Mouse (Mus musculus): ENCODE results near the gene Mapkapk2.

The Mapkapk2 gene

GRCm38 (mm10) chr1:131020425-131021310, 77.0 kb downstream of the Mapkapk2 start:
- no peak for DNase-seq (ENCODE audit: low spot score in 2 of 2)

GRCm38 (mm10) chr1:131019492-131020098, 78.0 kb downstream of the Mapkapk2 start, which contains the start of gene Il10:
Gene Il10, plus strand, starts transcription at chr1:131019845.
- DNase-seq (ENCODE audit: low spot score in 2 of 2), result no peak

DNA sequence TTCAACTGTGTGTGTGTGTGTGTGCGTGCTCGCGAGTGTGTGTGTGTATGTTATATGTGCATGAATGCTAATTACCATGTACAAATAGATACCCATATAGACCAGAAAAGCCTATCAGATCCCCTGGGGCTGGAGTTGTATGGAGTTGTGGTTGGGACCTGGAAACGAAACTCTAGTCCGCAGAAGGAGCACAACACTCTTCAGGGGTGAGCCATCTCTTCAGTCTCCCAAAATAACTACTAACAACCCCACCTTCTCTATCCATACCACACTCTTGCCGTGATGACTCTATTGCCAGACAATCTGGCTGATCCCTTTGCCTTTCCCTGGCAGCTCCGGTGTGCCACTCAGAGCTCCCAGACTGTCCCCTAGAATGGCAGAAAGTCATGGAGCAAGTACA, 81.7 kb downstream of the Mapkapk2 start:
- DNase-seq (ENCODE audit: low spot score in 2 of 2), result no peak

GRCm38 (mm10) chr1:131015281-131015680, 82.3 kb downstream of the Mapkapk2 start:
- no peak for DNase-seq (ENCODE audit: low spot score in 2 of 2)

DNA sequence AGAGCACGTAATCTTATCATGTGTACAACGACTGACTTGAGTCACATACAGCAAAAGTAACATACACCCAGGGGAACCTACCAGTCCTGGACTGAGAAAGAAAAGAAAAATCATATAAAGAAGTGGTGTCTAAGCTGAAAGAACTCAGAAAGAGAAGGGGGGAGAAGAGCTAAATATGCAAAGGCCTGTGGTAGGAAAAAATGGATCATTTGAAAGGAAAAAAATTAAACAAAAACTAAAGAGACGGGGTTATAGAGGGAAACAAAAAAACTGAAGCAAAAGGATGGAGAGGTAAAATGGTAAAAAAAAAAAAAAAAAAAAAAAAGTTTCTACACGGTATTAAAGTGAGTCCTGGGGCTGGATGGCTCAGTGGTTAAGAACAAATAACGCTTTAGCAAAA, 83.7 kb downstream of the Mapkapk2 start:
- no peak for DNase-seq (ENCODE audit: low spot score in 2 of 2)

- no peak for DNase-seq (ENCODE audit: low spot score in 2 of 2)
These were observed 85.1 kb downstream of the Mapkapk2 start for GRCm38 (mm10) chr1:131012494-131012893.

DNA sequence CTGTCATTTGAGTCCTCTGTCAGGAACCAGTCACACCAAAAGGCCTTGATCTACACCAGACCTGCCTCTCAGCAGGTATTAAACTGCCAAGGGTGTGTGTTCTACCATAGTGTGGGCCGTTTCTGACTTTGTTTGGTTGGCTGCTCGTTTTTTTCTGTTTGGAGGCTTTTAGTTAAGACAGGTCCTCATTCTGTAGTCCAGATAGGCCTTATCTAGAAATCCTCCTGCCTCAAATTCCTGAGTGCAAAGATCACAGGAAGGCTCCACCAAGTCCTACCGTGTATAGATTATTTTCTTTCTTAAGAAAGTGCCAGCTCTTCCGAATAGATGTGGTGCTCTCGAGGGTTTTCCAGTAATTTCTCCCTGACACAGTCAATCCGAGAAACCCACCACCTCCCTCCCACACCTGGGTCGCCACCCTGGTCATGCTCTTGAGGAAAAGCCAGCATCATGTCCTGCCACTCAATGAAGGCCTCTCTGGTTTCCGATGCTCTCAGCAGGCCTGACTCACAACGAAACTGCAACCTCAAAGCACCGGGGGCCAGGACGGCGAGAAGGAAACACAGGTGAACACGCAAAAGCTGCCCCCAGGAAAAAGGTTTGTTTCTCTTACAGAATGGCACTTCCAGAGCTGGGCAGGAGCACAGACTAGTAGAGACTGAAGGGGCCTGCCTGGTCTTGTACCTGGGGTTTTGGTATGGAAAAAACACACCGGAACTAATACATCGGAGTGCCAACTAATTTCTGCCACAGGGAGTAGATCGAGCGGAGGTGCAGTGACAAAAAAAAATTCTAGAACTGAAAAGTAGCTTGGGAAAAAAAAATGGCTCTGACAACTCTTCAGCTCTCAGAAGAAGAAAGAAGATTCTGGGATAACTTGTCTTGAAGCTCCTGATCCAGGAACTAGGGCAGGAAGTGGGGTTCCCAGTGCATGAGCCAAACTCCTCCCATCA, 87.1 kb downstream of the Mapkapk2 start:
- no peak for DNase-seq (ENCODE audit: low spot score in 2 of 2)

DNA sequence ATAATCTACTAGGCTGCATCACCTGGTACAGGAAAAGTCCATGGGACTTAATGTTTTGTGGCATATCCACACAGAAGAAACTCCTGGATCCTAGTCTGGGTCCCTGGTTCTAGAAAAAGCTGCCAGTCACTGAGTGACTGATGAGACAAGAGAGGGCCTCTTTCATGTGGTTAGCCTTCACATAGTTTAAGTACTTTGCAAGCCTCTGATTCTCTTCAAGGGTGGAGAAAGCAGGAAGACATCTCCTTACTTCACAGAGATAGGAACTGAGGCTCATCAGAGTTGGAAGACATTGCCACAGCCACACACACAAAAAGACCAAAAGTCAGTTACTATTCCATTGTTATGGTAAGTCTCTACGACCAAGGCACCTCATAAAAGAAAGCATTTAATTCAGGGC, 91.6 kb downstream of the Mapkapk2 start:
- no peak for DNase-seq (ENCODE audit: low spot score in 2 of 2)

Data from frontal cortex, postnatal 36 days (tissue).